Mouse (Mus musculus) intestine, postnatal 0 days (tissue): ENCODE results near the gene Trip6. TPM values are rescaled to one million over a fixed set of nuclear protein-coding genes. Genes with fewer than 3 reads are reported as not detected.

ENCODE experiments used
- ATAC-seq: fragments of 200-750 bp; cut with Nextera tagmentation; 2 replicates; pipeline ENCODE4 v1.8.0; 2017; ENCODE audit warnings: mild to moderate bottlenecking, moderate TSS enrichment, moderate library complexity
- H3K27ac ChIP-seq: fragments of 300-500 bp; sonication (generic); 2 replicates; pipeline ENCODE4 v1.5.1; 2014; ENCODE audit warnings: mild to moderate bottlenecking, low read depth, low read length, moderate library complexity
- H3K27me3 ChIP-seq: fragments of 300-500 bp; sonication (generic); replicated peaks from 2 replicates; pipeline ENCODE4 v1.6.1; 2014; ENCODE audit warnings: low read length, mixed read lengths; ENCODE audit not compliant: control insufficient read depth, insufficient read depth
- H3K36me3 ChIP-seq: fragments of 300-500 bp; sonication (generic); 2 replicates; pipeline ENCODE4 v1.6.1; 2014; ENCODE audit warnings: mild to moderate bottlenecking, moderate library complexity; ENCODE audit not compliant: control insufficient read depth, insufficient read depth
- H3K4me1 ChIP-seq: fragments of 300-500 bp; sonication (generic); replicated peaks from 2 replicates; pipeline ENCODE4 v1.6.1; 2014; ENCODE audit warnings: antibody characterized with exemption, low read length, mixed read lengths; ENCODE audit not compliant: control insufficient read depth, insufficient read depth
- H3K4me2 ChIP-seq: fragments of 300-500 bp; sonication (generic); replicated peaks from 2 replicates; pipeline ENCODE4 v1.6.1; 2014; ENCODE audit warnings: low read depth, mild to moderate bottlenecking, moderate library complexity
- H3K4me3 ChIP-seq: fragments of 300-500 bp; sonication (generic); 2 replicates; pipeline ENCODE4 v1.5.1; 2014; ENCODE audit warnings: low read depth, low read length
- H3K9ac ChIP-seq: fragments of 300-500 bp; sonication (generic); 2 replicates; pipeline ENCODE4 v1.6.1; 2014; ENCODE audit warnings: mild to moderate bottlenecking, low read depth, low read length
- H3K9me3 ChIP-seq: fragments of 300-500 bp; sonication (generic); 2 replicates; pipeline ENCODE4 v1.6.1; 2016; ENCODE audit warnings: mixed run types; ENCODE audit not compliant: control insufficient read depth
- CTCF ChIP-seq: sonication (generic); IDR thresholded peaks from 2 replicates; pipeline ENCODE4 v1.5.1; 2016; ENCODE audit warnings: low read depth, mild to moderate bottlenecking, control low read depth, antibody characterized with exemption, moderate library complexity
- WGBS: fragments of 180-500 bp; shearing (Covaris S2); extraction: QIAGEN DNeasy Blood & Tissue Kit; methylation state at CpG from one replicate; pipeline ENCODE4 v1.1.7; 2014; 5-methylcytosine and 5-hydroxymethylcytosine counted together
- polyA plus RNA-seq: library from polyadenylated mRNA; unstranded; fragments of >200 nt; fragmentation: Nextera tagmentation; extraction: Ambion mirVana; gene quantifications from 2 replicates; pipeline ENCODE4 v1.2.1, GENCODE M21; 2015

Trip6 gene
- polyA plus RNA-seq, 1 experiment from 2014 or later, result 24.8 TPM

GRCm38 (mm10) chr5:137351058-137351380 lies 36.8 kb upstream of the Trip6 start:
- Histone ChIP-seq H3K4me3 (peak overlapping the region; percentile 81), H3K27ac (peak overlapping the region; percentile 89; the same call in 1 of the 2 replicates), H3K27me3 (no peaks in the 10 kb centered on the region), H3K36me3 (peaks cover 18% of the 10 kb centered on the region), H3K4me2 (peak overlapping the region; percentile 91), H3K4me1 (peaks cover 8% of the 10 kb centered on the region; the same call in 1 of the 2 replicates), H3K9ac (peak overlapping the region; percentile 87), H3K9me3 (no peaks in the 10 kb centered on the region)
- no peak for ATAC-seq
- TF ChIP-seq CTCF, result no peak
- WGBS, result 7% methylated on average over 8 of the region's 8 CpGs

GRCm38 (mm10) chr5:137350205-137351057 lies 36.2 kb upstream of the Trip6 start:
- Histone ChIP-seq H3K9me3 (no peaks in the 10 kb centered on the region), H3K4me2 (peak overlapping the region; percentile 91), H3K27me3 (no peaks in the 10 kb centered on the region), H3K9ac (peak overlapping the region; percentile 87), H3K36me3 (peaks cover 12% of the 10 kb centered on the region; the same call in 1 of the 2 replicates), H3K4me3 (peak overlapping the region; percentile 81), H3K27ac (peak overlapping the region; percentile 89), H3K4me1 (peaks cover 9% of the 10 kb centered on the region; the same call in 1 of the 2 replicates)
- peak; percentile 19 for ATAC-seq
- TF ChIP-seq CTCF, result no peak
- under 1% methylated on average over 55 of the region's 55 CpGs for WGBS

GRCm38 (mm10) chr5:137349384-137350204 lies 35.4 kb upstream of the Trip6 start, which contains the start of gene Ephb4:
Gene Ephb4 (plus strand): TSS chr5:137350109.
- Histone ChIP-seq H3K36me3 (peaks cover 10% of the 10 kb centered on the region; the same call in 1 of the 2 replicates), H3K4me1 (peaks cover 9% of the 10 kb centered on the region; the same call in 1 of the 2 replicates), H3K4me3 (peak within 1 kb of the TSS; percentile 81), H3K9me3 (no peaks in the 10 kb centered on the region), H3K27me3 (no peaks in the 10 kb centered on the region), H3K27ac (peak within 1 kb of the TSS; percentile 89), H3K4me2 (peak within 1 kb of the TSS; percentile 91), H3K9ac (peak within 1 kb of the TSS; percentile 87)
- ATAC-seq, result peak; percentile 81
- WGBS, result under 1% methylated on average over 32 of the region's 32 CpGs
- TF ChIP-seq CTCF, result peak; percentile 55

GRCm38 (mm10) chr5:137348482-137349383 lies 34.5 kb upstream of the Trip6 start:
- Histone ChIP-seq H3K4me1 (peaks cover 9% of the 10 kb centered on the region; the same call in 1 of the 2 replicates), H3K4me2 (peak overlapping the region; percentile 91), H3K27ac (peak overlapping the region; percentile 89), H3K4me3 (peak overlapping the region; percentile 81), H3K9me3 (no peaks in the 10 kb centered on the region), H3K27me3 (no peaks in the 10 kb centered on the region), H3K36me3 (peaks cover 2% of the 10 kb centered on the region; the same call in 1 of the 2 replicates), H3K9ac (peak overlapping the region; percentile 34; the same call in 1 of the 2 replicates)
- WGBS, result 3% methylated on average over 33 of the region's 33 CpGs
- no peak for ATAC-seq
- TF ChIP-seq CTCF, result no peak

GRCm38 (mm10) chr5:137347856-137348255 lies 33.7 kb upstream of the Trip6 start:
- H3K36me3 ChIP-seq, result no peaks in the 10 kb centered on the region
- no peaks in the 10 kb centered on the region for H3K27me3 ChIP-seq
- no peak overlapping the region for H3K4me3 ChIP-seq
- WGBS, result 6% methylated on average over 7 of the region's 7 CpGs
- H3K9ac ChIP-seq, result no peak overlapping the region
- no peaks in the 10 kb centered on the region for H3K9me3 ChIP-seq
- no peak for ATAC-seq
- H3K4me1 ChIP-seq, result peaks cover 9% of the 10 kb centered on the region; the same call in 1 of the 2 replicates
- peak overlapping the region; percentile 89; the same call in 1 of the 2 replicates for H3K27ac ChIP-seq
- no peak for TF ChIP-seq CTCF
- peak overlapping the region; percentile 91 for H3K4me2 ChIP-seq
